Mouse (Mus musculus) lung, postnatal 14 days (tissue): ENCODE measurements around the gene Loxl3.

Source experiments
- DNase-seq: peaks from one replicate; pipeline ENCODE4 v3.0.0; 2021

Loxl3 gene

DNA sequence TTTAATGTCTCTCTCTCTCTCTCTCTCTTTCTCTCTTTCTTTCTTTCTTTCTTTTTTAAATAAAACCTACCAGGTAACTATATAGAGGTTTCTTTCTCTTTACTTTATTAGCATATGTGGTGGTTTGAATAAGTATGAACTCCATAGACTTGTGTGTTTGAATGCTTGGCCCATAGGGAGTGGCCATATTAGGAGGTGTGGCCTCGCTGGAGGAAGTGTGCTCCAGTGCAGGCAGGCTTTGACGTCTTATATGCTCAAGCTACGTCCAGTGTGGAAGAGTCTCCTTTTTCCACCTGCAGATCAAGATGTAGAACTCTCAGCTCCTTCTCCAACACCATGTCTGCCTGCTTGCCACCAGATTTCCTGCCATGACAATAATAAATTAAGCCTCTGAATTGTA is 14.9 kb upstream of the Loxl3 start:
- DNase-seq, result no peak

GRCm38 (mm10) chr6:83020121-83020520 is 13.9 kb upstream of the Loxl3 start:
- no peak for DNase-seq

DNA sequence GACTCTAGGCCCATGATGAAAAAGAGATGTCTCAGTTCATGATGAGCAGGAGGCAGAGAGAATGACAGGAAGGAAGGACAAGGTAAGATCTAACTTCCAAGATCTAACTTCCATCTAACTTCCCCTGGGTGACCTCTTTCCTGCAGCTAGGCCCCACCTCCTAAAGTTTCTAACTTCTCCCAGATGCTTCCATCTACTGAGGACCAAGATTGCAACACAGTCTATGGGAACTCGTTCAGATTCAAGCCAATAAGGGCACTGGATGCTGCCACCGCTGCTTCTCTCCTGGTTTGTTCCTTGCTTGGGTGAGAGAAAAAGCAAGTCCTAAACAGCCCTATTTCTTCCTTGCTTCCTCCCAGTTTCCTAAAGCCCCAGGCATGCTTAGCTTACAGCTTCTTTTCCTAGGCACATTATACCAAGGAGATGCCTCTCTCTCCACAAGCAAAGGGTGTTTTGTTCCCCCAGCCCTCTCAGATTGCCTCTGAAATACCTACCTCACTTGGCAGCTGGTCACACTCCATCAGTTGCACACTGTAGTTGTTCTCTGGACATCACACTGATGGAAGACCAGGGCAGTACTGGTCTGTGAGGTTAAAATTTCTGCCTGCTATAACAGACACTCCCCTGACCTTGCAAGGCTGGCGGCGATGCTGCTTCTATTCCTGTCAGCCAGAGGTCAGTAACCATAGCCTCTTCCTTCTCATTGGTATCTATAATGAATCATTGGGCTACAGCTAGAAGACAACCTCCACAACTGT is 13.0 kb upstream of the Loxl3 start:
- no peak for DNase-seq

- DNase-seq, result no peak
These were observed 11.0 kb upstream of the Loxl3 start for GRCm38 (mm10) chr6:83023008-83023407.

GRCm38 (mm10) chr6:83023786-83024185 is 10.2 kb upstream of the Loxl3 start:
- DNase-seq, result no peak

- DNase-seq, result no peak
These were observed 9.6 kb upstream of the Loxl3 start for GRCm38 (mm10) chr6:83024421-83024820.

DNA sequence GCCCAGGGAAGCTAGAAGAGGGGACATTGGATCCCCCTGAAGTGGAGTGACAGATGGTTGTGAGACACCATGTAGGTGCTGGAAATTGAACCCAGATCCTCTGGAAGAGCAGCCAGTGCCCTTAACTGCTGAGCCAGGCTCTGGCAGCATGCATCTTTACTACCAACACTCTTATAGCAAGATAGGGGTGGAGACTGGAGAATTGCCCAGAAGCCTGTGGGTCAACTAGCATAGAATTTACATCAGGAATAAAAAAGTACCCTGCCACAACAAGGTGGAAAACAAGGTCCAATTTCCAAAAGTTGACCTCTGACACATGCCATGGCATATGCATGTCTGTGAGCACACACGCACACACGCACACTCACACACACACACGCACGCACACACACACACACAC is 8.8 kb upstream of the Loxl3 start:
- no peak for DNase-seq

DNA sequence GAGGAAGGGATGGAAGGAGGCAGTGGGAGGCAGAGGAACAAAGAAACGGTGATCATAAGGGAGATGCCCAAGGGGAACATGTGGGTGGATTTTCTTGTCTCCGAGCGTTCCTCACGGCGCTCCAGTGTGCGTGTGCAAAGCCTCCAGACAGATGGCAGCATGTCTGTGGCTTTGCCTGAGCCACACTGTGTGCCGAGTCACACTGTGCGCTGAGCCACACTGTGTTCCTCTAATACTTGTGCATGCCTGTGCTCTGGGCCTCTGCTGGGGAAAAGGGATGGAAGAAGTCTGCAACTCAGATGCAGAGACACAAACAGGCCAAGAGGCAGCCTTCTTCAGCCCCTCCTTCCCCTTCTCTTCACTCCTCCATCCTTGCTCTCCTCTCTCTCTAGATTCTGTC is 6.7 kb upstream of the Loxl3 start:
- DNase-seq, result no peak

DNA sequence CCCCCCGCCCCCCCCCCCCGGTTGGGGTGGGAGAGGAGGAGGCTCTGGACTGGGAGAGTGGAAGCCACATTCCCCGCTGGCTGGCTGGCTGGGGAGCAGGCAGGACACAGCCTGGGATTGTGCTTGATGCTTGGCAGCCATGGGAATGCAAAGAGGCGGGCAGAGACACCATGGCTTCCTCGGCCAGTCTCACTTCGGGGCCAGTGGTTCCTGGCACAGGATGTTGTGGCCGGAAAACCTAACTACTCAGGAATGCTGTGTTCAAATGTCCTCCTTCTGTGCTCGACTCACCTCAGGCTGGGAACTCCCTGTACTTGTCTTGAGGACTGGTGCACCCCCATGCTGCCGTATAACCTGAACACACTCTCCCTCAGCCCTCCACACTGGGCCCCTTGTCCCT is 6.3 kb upstream of the Loxl3 start:
- DNase-seq, result no peak

DNA sequence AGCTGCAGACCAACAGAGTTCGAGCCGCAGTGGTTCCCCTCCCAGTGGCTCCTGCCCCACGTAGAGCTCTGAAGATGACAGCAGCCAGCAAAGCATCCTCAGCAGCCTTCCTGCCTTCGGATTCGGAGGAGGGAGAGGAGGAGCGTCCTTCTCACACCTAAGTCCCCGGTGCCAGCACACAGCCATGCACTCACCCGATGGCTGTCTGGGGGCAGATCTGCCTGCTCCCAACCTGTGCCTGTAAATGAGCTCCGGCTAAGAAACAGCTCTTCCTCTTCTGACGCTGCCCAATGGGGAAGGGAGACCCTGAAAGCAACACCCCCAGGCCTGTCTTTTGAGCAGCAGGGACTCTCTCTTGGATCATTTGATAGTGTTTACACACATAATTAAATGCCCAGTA is 4.2 kb upstream of the Loxl3 start:
- DNase-seq, result no peak

- DNase-seq, result no peak
These were observed 2.9 kb upstream of the Loxl3 start for GRCm38 (mm10) chr6:83031111-83031510.

GRCm38 (mm10) chr6:83031921-83032590 is 1.9 kb upstream of the Loxl3 start:
- no peak for DNase-seq

GRCm38 (mm10) chr6:83032769-83033191 is 1.2 kb upstream of the Loxl3 start:
- DNase-seq, result peak; percentile 51

- DNase-seq, result no peak
These were observed 586 bp downstream of the Loxl3 start for GRCm38 (mm10) chr6:83034463-83035055.

- DNase-seq, result no peak
These were observed 3.2 kb downstream of the Loxl3 start for GRCm38 (mm10) chr6:83037188-83037587.

DNA sequence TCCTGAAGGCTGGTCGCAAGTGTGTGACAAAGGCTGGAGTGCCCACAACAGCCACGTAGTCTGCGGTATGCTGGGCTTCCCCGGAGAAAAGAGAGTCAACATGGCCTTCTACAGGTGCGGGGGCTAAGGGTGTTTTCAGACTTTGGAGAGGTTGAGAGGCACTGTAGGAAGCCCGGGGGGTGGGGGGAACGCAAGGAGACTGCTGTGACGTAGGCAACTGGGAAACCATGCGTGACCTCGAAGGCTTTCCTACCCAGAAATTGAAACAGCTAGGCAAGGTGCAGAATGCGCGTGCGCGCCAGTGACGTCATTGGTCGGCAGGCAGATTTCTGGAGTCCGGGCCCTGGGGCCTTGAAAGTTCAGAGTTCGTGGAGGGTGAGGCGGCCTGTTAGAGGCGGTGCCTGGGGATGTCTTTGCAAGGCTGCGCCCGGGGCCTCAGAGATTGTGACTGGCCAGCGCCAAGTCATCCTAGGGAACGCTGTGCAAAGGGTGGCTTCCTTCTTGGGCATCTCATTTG is 4.6 kb downstream of the Loxl3 start:
- DNase-seq, result peak; percentile 96

- no peak for DNase-seq
These were observed 6.6 kb downstream of the Loxl3 start for GRCm38 (mm10) chr6:83040601-83041000.

DNA sequence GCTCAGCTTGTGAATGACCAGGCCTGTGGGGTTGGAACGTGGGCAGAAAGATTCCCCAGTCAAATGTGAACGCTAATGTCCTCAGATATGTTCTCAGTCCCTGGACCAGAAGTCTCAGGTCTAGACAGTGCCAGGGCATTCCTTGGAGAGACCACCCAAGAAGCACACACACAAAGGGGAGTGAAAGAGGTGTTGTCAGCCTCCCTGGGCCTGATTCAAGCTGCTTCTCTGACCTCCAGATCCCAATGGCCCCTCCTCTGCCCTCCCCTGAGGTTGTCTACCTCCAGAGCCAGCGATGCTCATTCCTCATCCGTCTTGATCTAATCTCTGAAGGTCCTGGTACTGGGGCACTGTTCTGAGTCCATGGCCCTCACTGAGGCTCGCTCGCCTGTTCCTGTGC is 9.6 kb downstream of the Loxl3 start:
- no peak for DNase-seq

GRCm38 (mm10) chr6:83043993-83044392 is 10.0 kb downstream of the Loxl3 start:
- DNase-seq, result no peak

DNA sequence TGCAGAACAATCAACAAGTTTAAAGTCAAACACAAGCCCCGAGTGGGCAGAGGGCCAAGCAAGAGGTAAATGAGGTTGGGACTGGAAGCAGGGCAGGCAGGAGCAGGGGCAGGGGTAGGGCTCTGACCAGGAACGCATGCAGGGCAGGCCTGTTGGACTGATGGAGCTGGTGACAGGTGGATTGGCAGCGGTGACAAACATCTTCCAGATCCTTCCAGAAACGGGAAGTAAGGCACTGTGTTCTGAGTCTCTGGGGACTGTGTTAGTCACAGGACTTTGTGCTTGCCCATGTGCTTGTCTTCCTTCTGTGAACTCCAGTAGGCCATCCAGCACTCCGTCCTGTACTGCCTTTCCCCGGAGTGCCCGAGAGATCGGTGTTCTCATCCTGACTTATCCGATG is 10.8 kb downstream of the Loxl3 start:
- no peak for DNase-seq

GRCm38 (mm10) chr6:83049367-83049766 is 15.4 kb downstream of the Loxl3 start:
- DNase-seq, result no peak

DNA sequence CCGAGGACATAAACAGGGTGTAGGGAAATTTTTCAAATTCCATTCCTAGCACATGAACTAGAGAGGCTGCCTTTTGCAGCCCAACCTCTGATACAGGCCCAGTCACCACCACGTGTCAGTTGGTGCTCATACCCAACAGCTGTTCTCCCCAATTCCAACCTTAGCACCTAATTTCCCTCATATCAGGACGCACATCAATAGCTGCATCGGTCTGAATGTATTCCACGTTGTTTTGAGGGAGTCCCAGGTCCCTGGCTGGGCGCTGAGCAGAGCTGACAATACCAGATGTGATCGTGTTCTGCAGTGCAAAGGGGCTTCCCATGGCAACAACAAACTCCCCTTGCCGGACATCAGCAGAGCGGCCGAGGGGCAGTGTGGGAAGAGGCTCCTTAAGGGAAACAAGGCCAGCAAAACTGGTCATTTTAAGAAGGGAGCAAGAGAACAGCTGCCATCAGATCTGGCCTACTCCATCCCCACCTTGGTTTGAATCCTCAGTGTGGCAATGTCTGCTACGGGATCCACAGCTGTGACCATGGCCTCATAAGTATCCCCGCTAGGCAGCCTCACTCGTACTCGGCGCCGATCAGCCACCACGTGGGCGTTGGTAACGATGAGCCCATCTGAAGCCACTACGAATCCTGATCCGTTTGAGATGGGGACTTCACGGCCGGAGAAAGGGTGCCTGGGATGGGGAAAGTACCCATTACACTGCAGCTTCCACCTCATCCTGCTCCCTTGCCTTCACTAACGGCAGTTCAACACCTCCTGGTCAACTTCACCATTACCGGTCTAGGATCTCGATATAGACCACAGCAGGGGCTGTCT is 19.4 kb downstream of the Loxl3 start:
- DNase-seq, result peak; percentile 27
